Mouse (Mus musculus) ovary, postnatal 36 days (tissue): ENCODE measurements around the gene Emcn.
A peak's percentile ranks its signal among the peaks of the same experiment; 100 is the strongest.

Experiments
- DNase-seq: peaks from one replicate; pipeline ENCODE4 v3.0.0; 2022; ENCODE audit warnings: low spot score, mixed read lengths

Gene Emcn

DNA sequence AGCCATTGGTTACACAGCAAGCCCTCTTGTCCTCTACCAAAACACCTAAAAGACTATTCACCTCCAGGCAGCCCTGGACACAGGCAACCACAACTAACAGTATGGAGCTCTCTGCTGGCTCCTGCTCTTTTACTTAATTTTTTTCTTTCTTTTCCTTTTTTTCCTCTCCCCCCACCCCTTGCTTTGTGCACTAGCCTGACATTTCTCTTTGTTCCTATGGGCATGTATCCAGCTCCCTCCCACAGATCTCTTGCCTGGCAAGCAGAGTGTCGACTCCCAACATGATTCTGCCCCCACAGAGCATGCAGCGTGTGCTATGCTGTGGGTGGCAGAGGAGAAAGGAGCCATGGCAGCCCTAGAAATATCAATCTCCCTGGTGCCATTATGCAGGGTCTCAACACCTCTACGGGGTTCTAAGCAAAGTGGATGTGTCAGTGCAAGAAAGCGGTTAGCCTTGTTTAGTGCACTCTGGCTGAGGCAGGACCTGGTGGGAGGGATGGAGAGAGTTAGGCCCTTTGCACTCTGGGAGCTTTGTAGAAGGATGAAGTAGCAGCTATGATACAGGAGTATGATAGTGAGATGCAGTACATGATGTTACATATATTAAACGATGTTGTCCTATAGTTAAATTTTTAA is 74.7 kb downstream of the Emcn start:
- peak; percentile 12 for DNase-seq

DNA sequence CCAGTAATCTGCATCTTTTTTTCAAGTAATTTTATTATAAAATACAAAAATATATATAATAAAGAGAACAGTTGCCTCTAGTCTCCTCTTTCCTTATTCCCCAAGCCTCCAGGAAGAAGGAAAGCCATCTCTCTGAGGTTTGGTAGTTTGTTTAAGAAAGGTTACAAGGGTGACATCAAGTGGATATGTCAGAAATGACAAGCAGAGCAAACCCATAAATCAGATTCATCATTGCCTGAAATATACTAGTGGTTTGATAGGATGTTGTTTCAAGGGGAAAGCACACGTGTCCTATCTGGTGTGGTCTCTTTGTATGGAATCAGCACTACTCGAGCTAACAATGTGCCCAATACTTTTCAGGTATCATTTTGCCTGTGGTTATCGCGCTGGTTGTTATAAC is 77.8 kb downstream of the Emcn start:
- no peak for DNase-seq

DNA sequence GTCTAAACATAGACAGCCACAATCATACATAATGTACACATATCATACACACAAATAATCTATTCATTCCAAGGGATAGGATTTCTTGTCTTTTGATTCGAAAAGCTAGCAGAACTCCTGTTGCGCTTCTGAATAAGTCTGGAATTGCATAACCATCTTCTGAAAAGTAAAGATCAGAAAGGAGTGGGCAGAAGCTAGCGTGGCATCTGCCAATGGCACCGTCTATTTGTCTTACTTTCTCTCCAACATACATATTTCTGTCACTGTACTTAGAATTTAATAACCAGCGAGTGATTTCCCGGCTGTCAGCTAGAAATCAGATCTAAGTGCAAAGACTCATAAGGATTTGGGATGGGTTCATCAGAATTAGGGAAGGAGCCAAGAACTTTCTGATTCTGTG is 88.6 kb downstream of the Emcn start:
- no peak for DNase-seq

- DNase-seq, result no peak
Observed at GRCm38 (mm10) chr3:137464902-137465629, 124.2 kb downstream of the Emcn start.

DNA sequence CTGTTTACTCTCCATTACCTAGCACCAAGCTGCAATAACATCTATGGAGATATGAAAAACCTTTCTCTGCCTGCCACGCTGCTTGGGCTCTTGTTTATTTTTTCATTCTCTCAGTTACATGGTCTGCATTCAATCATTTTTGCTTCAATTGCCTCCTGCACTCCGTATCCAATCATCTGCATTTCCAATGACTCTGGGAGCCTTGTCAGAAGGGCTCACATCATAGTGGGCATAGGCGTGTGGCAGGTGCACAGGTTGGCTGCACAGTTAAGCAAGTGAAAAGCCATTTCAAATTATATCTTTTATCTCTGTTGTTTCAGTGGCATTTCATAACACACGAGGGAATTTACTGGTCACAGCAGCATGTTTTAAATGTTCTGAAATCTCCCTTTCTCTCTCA is 125.1 kb downstream of the Emcn start:
- no peak for DNase-seq

DNA sequence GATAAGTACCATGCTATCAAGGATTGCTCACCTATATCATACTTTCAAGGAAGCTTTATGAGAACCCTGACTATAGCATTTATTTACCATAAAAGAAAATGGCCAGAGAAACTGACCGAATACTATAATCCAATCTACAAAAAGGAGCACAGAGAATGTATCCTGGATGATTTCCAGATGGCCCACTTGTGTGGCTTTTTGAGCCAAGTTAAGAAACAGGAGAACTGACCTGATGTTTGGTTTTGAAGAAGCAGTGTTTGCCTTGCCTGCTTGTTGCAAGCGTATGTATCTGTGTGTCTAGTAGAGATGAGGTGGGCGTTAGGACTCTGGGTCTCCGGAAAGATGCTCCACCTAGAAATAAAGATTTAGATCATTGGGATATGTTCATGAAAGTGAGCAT is 125.9 kb downstream of the Emcn start:
- no peak for DNase-seq

GRCm38 (mm10) chr3:137467386-137467785 is 126.5 kb downstream of the Emcn start:
- peak; percentile 30 for DNase-seq

GRCm38 (mm10) chr3:137472145-137472544 is 131.3 kb downstream of the Emcn start:
- no peak for DNase-seq

DNA sequence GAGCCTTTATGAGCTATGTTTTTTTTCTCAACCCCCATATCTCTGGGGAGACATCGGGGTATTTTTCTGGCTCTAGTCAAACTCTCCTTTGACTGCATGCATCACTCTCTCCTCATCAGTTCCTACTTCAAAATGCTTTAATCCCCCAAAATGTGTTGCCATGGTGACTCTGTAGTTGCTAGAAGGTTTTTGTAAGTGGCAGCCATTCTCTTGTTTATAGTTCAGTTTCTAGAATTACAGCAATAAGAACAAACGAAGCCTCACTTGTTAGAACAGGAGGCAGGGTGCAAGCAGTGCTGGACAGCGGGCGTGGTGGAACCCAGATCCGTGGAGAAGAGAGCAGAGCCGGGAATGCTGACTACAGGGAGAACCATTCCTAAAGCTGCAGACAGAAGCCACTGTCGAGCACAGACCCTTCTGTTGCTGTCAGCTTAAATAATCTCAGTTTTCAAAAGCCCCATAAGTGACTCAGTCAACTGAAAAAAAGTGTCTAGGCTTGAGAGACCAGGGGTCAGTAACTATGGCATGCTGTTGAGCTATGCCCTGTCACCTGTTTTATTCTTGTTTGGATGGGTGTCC is 139.0 kb downstream of the Emcn start:
- DNase-seq, result no peak

- DNase-seq, result no peak
Observed at GRCm38 (mm10) chr3:137481157-137481556, 140.3 kb downstream of the Emcn start.
